Mouse (Mus musculus): Measurements from ENCODE around the gene Olfr457.

DNA sequence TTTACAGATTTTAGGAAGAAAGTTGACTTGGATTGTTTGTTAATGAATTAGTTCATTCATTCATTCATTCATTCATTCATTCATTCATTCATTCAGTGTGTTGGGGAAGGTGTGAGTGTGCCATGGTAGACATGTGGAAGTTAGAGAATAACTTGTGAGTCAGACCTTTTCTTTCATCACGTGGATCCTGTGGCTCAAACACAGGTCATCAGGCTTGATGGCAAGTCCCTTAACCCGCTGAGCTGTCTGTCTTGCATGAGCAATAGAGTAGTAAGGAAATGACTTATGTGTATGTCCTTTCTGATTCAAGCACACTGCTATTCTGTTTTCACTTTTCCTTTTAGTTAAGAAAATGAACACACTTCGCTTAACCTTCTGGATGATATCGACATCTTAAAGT, 5.6 kb downstream of the Olfr457 start:
- TF ChIP-seq CTCF (IDR thresholded peaks at IDR 0.05; ENCODE audit: low read depth, low read length) (no peak), POLR2A (IDR thresholded peaks at IDR 0.05; ENCODE audit: borderline replicate concordance, low read depth, low read length) (no peak)
